ENCODE assay signal across 10 mouse cellular contexts in genomic region chr2:26494991-26495390, GRCm38 (mm10). TPM values are rescaled to one million over a fixed set of nuclear protein-coding genes. Genes with fewer than 3 reads are reported as not detected.
A peak's percentile ranks its signal among the peaks of the same experiment; 100 is the strongest.
DNase-seq lines count a peak whose midpoint lies in the region; ATAC-seq lines count a peak whose summit lies in the region.
"Had no signal": no experiment of that assay in that cellular context is flagged by ENCODE, and none has a peak within 500 bp of the region (broad histone marks: within the 10 kb centered on the region; RNA-seq: fewer than 3 reads in every experiment).

No protein-coding gene starts in this region.

- H3K27me3 ChIP-seq in kidney, embryonic 15.5 days, result no peaks in the 10 kb centered on the region
- 0 out of 2 replicates have a peak, but pooled peaks cover 12% of the 10 kb centered on the region for H3K27me3 ChIP-seq in embryonic facial prominence, embryonic 10.5 days (replicated peaks; ENCODE audit: low read depth, poor library complexity, severe bottlenecking)
- H3K27me3 ChIP-seq in intestine, embryonic 16.5 days (replicated peaks; ENCODE audit: control insufficient read depth, insufficient read depth, low read length), result no peaks in the 10 kb centered on the region

- 58% methylated on average over 5 of the region's 5 CpGs for WGBS in kidney, embryonic 15.5 days
- WGBS in embryonic facial prominence, embryonic 10.5 days, result 71% methylated on average over 5 of the region's 5 CpGs
- 66% methylated on average over 5 of the region's 5 CpGs for WGBS in intestine, embryonic 16.5 days

- no peaks in the 10 kb centered on the region for H3K9me3 ChIP-seq in kidney, embryonic 15.5 days (replicated peaks)
- H3K9me3 ChIP-seq in embryonic facial prominence, embryonic 10.5 days, result no peaks in the 10 kb centered on the region
- H3K9me3 ChIP-seq in intestine, embryonic 16.5 days (ENCODE audit: control insufficient read depth, low read length), result no peaks in the 10 kb centered on the region

- H3K4me3 ChIP-seq in kidney, embryonic 15.5 days (replicated peaks), result no peak overlapping the region; the same call in 1 of the 2 replicates
- H3K4me3 ChIP-seq in brown adipose tissue, adult 24 weeks (ENCODE audit: insufficient read depth, low read depth, low read length), result no peak overlapping the region
- peak overlapping the region; percentile 37; the same call in 1 of the 2 replicates for H3K4me3 ChIP-seq in embryonic facial prominence, embryonic 10.5 days
- H3K4me3 ChIP-seq in intestine, embryonic 16.5 days (ENCODE audit: low read length), result no peak overlapping the region

- peaks cover 100% of the 10 kb centered on the region for H3K4me1 ChIP-seq in kidney, embryonic 15.5 days
- H3K4me1 ChIP-seq in brown adipose tissue, adult 24 weeks (ENCODE audit: control insufficient read depth, insufficient read depth, insufficient read length, low read length), result peaks cover 82% of the 10 kb centered on the region
- H3K4me1 ChIP-seq in embryonic facial prominence, embryonic 10.5 days, result peaks cover 100% of the 10 kb centered on the region
- H3K4me1 ChIP-seq in intestine, embryonic 16.5 days (ENCODE audit: control insufficient read depth, insufficient read depth, low read length), result peaks cover 84% of the 10 kb centered on the region

- peak overlapping the region; percentile 90 for H3K27ac ChIP-seq in kidney, embryonic 15.5 days
- peak overlapping the region; percentile 81 for H3K27ac ChIP-seq in brown adipose tissue, adult 24 weeks (replicated peaks; ENCODE audit: low read depth, low read length)
- H3K27ac ChIP-seq in embryonic facial prominence, embryonic 10.5 days (replicated peaks), result peak overlapping the region; percentile 88
- no peak overlapping the region; the same call in 1 of the 2 replicates for H3K27ac ChIP-seq in intestine, embryonic 16.5 days (ENCODE audit: low read length)

- ATAC-seq in kidney, embryonic 15.5 days (replicated peaks; ENCODE audit: low FRiP score), result no peak
- ATAC-seq in intestine, embryonic 16.5 days, result no peak

- H3K36me3 ChIP-seq in kidney, embryonic 15.5 days, result peaks cover 22% of the 10 kb centered on the region
- peaks cover 63% of the 10 kb centered on the region for H3K36me3 ChIP-seq in embryonic facial prominence, embryonic 10.5 days (replicated peaks)
- H3K36me3 ChIP-seq in intestine, embryonic 16.5 days (ENCODE audit: control insufficient read depth, insufficient read depth, low read length), result 0 out of 2 replicates have a peak, but pooled peaks cover 2% of the 10 kb centered on the region

- DNase-seq in kidney, adult 11 months, result no peak
- no peak for DNase-seq in embryonic facial prominence, embryonic 10.5 days (ENCODE audit: low spot score)
- DNase-seq in adrenal gland, postnatal 4 days (ENCODE audit: low spot score in 2 of 2), result no peak
- no peak for DNase-seq in spleen, postnatal 10 days (ENCODE audit: low spot score in 2 of 2)
- no peak for DNase-seq in T-cell, adult 2 months (ENCODE audit: low spot score)
- DNase-seq: cerebellum, postnatal 25 days had no signal

- no peak overlapping the region for H3K9ac ChIP-seq in kidney, embryonic 15.5 days
- 0 out of 2 replicates have a peak overlapping the region, but pooled peaks have one; percentile 16 for H3K9ac ChIP-seq in intestine, embryonic 16.5 days (ENCODE audit: low read depth, low read length)

- peak overlapping the region; percentile 41 for H3K4me2 ChIP-seq in kidney, embryonic 15.5 days
- H3K4me2 ChIP-seq in intestine, embryonic 16.5 days (ENCODE audit: low read depth, low read length), result no peak overlapping the region

RNA-seq across cellular contexts. Expression of gene Notch1, which starts 21.5 kb away (rescaled TPM):
- polyA plus RNA-seq in kidney, embryonic 15.5 days (2015; fragmentation: Nextera tagmentation; extraction: Ambion mirVana), result 22.0 and 24.6 TPM in 2 replicates
- 5.6 and 8.9 TPM in 2 replicates for polyA plus RNA-seq in brown adipose tissue, adult 24 weeks (2012; ENCODE audit: insufficient read depth, insufficient read length, missing spikeins)
- polyA plus RNA-seq in embryonic facial prominence, embryonic 10.5 days (2016; fragmentation: Nextera tagmentation; extraction: Ambion mirVana), result 17.1 and 20.3 TPM in 2 replicates
- polyA plus RNA-seq in intestine, embryonic 16.5 days (2015; fragmentation: Nextera tagmentation; extraction: Ambion mirVana), result 7.4 and 8.4 TPM in 2 replicates
- 10 to 100 TPM; 35.1 to 48.7 TPM for total RNA-seq in adrenal gland, postnatal 4 days (2021)
- total RNA-seq: MEL had no signal

RNA-seq across cellular contexts. Expression of gene Sec16a, which starts 50.0 kb away (rescaled TPM):
- polyA plus RNA-seq in kidney, embryonic 15.5 days (2015; fragmentation: Nextera tagmentation; extraction: Ambion mirVana), result 25.3 and 26.0 TPM in 2 replicates
- 21.0 and 21.6 TPM in 2 replicates for polyA plus RNA-seq in brown adipose tissue, adult 24 weeks (2012; ENCODE audit: insufficient read depth, insufficient read length, missing spikeins)
- 30.4 and 32.1 TPM in 2 replicates for polyA plus RNA-seq in embryonic facial prominence, embryonic 10.5 days (2016; fragmentation: Nextera tagmentation; extraction: Ambion mirVana)
- 19.1 and 20.4 TPM in 2 replicates for polyA plus RNA-seq in intestine, embryonic 16.5 days (2015; fragmentation: Nextera tagmentation; extraction: Ambion mirVana)
- total RNA-seq in adrenal gland, postnatal 4 days (2021), result 10 to 100 TPM; 53.7 to 58.6 TPM
